Mouse (Mus musculus) right cerebral cortex, postnatal 36 days (tissue): ENCODE measurements around the gene Klhl13.

Experiments
- DNase-seq, 2 experiments: peaks; one replicate each; pipeline ENCODE4 v3.0.0; 2022; ENCODE audit warnings: low spot score in 2 of 2, mixed read lengths in 1 of 2

Gene Klhl13

DNA sequence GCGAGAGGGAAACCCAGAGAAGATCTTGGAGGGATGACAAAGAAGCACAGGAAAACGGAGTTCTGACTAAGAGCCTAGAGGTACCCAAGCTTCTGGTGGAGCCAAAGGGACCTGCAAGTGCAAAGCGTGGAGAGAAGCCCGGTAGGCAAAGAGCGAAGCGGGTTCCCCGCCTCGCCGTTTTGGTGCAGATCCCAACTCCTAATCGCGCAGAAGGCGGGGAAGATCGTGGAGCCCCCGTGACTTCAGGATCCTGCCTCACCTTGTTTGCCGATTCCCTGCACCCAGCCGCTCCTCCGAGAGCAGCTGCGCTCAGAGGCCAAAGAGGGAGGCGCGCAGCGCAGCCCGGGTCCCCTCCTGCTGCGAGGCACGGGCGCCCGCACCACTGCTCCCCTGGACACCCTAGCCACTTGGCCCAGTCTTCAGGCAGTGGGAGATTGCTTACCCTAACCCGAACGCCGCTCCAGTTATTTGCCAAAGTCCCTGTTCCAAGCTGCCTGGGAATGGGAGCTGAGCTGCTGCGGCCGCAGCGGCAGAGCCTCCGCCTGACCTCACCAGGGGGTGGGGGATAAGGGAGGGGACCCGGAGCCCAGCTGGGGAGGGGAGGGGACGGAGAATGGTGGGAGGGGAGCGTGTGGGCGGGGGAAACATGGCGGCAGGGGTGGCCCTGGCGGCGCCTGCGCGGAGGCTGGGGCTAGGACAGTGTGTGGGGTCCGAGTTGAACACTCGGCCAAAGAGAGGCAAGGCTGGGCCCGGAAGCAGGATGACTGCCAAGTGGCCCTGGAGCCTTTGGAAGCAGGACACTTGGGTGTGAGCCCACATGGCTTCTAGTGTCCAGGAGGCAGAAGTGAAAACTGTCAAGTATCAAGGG, at the start of gene Klhl13:
Gene Klhl13, minus strand, starts transcription at position 569 of the 868 bp plus-strand sequence.
- DNase-seq = peak; percentile 1 to 2

GRCm38 (mm10) chrX:23409296-23410149, 44.6 kb upstream of the Klhl13 start:
- no peak for DNase-seq

- DNase-seq = no peak
These were observed 23.8 kb upstream of the Klhl13 start for GRCm38 (mm10) chrX:23388716-23389115.

- no peak for DNase-seq
These were observed 1.4 kb downstream of the Klhl13 start for GRCm38 (mm10) chrX:23363441-23363840.

GRCm38 (mm10) chrX:23360446-23360845, 4.4 kb downstream of the Klhl13 start:
- no peak for DNase-seq

DNA sequence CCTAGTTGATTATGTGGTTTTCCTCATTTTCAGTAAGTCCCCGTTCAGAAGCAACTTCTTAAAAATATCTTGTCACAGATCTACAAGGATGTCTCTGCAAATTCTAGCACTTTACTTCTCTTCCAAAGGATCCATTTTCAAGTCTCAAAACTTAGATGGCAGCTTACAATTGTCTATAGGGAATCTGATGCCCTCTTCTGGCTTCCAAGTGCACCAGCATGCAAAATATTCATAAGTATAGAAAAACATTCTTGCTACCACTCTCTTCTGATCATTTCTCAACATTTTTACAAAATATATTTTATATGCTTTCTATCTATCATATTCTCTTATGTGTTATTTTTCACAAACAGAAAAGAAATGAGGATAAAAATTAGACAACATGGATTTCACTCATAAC, 14.8 kb downstream of the Klhl13 start:
- DNase-seq = no peak

DNA sequence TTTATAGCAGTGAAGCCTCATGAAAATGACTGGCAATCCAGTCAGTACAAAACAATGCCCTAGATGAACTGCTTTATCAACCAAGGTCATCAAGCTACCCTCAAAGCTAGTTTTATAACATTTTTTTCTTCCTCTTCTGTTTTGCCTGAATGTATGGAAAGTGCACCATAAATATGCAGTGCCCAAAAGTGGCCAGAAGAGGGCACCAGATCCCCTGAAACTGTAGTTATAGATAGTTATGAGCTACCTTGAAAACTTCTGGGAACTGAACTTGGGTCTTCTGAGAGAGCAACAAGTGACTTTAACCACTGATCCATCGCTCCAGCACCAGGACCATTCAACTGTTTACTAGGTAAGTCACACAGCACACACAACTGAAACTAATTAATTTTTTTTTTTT, 36.8 kb downstream of the Klhl13 start:
- DNase-seq = no peak

DNA sequence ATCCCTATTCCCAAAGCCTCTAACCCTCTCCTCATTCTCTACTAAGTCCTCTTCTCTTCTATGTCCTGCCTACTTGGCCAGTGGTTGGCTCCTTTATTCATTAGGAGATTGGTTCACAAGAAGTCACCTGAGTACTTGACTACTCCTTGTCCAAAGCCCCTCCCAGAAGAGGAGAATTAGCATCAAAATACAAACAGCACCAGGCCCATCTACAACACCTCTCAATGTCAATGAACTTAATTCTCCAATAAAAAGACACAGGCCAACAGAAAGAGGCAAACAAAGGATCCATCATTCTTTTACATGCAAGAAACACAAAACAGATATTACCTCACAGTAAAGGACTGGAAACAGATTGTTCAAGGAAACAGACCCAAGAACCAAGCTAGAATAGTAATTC, 46.0 kb downstream of the Klhl13 start:
- DNase-seq = no peak

DNA sequence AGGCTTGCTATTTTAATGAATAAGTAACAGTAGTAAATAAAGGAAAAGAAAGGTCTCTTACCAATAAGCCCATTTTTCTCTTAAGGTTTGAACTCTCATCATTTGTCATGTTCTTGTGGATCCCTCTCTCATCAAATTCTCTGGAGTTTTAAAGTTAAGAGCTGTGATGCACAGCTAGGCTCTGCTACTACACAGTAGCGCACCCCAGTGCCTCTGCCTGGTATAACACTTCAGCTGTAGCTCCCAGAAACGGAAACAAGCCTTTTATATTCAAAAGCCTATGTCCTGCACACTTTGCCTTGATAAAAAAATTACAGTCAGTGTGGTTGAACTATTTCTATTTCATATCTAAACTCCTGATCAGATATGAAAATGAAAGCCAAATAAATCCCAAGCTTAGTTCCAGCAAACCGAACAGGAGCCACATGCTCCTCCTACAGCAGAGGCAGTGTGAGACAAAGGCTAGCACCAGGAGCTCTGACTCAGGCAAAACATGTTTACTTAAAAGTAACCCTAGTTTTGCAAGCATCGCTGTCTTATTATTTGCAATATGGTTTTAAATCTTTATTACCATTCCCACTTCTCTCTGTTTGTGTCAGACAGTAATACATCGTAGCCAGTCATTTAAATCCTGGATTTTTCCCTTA, 68.8 kb downstream of the Klhl13 start:
- peak; percentile 29 to 30 for DNase-seq

- DNase-seq = no peak
These were observed 79.5 kb downstream of the Klhl13 start for GRCm38 (mm10) chrX:23285442-23285817.

DNA sequence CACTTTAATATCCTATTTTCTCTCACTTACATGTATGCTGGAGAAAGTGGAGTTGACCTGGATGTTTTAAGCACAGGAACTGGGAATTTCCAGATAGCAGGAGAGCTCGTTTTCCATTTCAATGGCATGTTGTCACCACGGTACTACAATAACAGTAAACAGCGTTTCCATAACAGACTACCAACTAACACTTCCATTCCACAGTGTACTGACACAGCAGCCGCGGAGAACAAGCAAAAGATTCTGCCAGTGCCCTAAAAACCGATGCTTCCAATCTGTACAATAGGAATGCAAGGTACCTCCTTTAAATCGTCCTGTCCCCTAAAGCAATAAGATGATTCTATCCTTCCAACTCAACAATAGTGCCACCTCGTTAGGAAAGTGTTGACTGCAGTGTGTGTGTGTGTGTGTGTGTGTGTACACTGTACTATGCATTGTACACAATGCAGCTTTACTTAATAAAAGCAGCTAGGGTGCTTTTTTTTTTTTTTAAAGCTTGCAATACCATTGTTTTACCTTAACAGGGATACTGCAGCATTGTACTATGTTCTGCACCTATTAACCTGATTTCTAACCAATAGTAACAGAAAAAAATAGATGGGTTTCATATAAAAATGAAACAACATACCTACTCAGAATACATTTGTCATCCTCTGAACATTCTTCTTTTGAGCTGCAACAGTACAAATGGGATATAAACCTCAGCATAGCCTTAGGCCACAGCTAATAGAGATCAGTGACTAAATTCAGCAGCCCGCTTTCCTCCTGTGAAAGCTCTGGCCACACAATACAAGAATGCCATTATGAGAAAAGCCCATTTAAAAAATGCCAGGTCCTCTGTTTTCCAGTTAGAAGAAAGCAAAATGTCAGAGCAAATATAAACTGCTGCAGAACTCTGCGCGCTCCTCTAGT, 80.1 kb downstream of the Klhl13 start:
- DNase-seq = no peak

- no peak for DNase-seq
These were observed 97.3 kb downstream of the Klhl13 start for GRCm38 (mm10) chrX:23267601-23268000.

- no peak for DNase-seq
These were observed 116.1 kb downstream of the Klhl13 start for GRCm38 (mm10) chrX:23248752-23249151.
